Mouse (Mus musculus): ENCODE measurements around the gene Zbtb4.

Zbtb4 gene

DNA sequence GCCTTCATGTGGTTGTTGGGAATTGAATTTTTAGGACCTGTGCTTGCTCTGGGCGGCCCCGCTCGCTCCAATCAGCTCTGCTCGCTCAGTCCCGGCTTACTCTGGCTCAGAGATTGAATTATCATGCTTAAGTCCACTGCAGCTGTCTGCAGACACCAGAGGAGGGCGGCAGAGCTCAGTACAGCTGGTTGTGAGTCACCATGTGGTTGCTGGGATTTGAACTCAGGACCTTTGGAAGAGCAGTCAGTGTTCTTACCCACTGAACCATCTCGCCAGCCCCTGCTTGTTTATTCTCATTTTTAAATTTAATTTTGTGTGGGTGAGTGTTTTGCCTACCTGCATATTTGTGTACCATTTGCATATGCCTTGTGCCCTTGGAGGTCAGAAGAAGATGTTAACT lies 2.2 kb upstream of the Zbtb4 start:
- DNase-seq (ENCODE audit: low spot score in 2 of 2), result no peak

DNA sequence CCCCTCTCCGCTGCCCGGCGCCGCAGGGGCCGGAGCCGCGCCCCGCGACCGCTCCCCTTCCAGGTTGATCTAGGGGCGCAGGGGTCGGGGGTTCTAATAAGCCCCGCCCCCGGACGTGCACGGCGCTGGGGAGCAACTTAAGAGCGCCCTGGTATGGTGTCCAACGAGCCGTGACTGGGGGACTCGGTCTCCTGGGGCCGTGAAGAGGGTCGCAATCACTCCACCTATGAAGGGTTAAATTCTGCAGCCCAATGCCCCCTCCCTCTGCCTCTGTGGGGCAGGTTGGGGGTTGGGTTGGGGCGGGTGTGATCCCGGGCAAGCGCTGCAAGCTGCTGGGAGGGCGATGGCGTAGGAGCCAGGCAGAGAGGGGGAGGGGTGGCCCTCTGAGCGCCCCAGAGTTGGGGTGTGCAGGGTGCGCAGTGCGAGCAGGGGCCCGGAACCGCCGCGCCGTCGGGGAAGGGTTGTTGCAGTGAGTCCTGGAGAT lies 456 bp downstream of the Zbtb4 start:
- peak; percentile 64 to 72 for DNase-seq (ENCODE audit: low spot score in 2 of 2)

DNA sequence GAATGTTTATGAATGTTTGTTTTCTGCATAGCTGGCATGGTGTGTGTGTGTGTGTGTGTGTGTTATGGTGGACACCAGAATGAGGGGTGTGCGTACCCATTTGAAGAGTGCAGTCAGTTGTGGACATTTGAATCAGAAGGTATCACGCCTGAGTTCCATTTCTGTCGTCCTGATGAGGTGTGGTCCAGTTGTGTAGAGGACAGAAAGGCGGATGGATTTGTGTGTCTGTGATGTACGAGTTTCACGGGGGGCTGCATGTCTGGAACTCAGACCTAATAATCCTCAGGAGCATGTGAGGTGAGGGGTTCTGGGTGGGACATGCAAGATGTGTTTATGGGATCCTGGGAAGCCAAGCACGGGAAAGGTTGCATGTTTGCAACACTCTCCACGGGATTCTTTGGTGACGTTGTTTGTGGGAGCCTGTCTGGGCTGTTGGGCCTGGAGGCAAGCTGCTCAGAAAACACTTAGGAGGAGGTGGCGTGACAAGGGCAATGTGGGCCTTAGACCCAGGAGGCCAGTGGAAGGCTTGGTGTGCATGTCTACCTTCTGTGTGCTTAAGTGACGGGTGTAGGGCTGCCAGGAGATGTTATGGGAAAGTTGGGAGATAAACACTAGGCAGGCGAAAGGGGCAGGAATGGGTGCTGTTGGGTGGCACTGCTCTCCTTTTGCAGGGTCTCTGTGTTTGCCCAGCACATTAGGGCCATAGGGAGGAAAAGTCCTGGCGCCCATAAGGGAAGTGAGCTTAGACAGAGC lies 1.3 kb downstream of the Zbtb4 start:
- peak in 1 of 2 experiments; percentile 12 for DNase-seq (ENCODE audit: low spot score in 2 of 2)

DNA sequence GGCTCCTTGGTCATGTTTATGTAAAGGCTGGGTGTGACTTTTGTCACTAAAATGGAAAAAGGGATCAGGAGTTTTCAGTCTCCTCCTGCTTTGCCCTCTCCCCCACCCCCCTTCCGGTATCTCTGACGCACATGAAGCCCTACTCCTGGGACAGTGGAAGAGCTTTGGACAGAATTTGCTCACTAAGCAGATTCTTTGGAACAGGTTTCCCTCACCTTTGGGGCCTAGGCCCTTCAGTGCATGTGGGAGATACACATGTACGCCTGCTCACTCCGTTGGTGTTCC lies 1.9 kb downstream of the Zbtb4 start:
- no peak for DNase-seq (ENCODE audit: low spot score in 2 of 2)

GRCm38 (mm10) chr11:69774961-69775360 lies 9.2 kb downstream of the Zbtb4 start:
- no peak for DNase-seq (ENCODE audit: low spot score in 2 of 2)

DNA sequence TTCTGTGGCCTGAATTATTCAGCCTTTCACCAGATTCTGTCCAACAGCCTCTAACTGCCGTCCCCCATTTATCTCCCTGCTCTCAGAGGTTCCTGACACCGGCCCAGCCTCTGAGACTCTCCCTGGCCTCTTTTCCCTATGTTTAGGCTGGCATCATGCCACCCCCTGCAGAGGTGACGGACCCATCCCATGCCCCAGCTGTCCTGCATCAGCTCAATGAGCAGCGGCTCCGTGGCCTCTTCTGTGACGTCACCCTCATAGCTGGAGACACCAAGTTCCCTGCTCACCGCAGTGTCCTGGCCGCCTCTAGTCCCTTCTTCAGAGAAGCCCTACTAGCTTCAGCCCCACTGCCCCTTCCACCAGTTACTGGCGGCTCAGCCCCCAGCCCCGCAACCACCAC lies 10.0 kb downstream of the Zbtb4 start:
- DNase-seq (ENCODE audit: low spot score in 2 of 2), result no peak

DNA sequence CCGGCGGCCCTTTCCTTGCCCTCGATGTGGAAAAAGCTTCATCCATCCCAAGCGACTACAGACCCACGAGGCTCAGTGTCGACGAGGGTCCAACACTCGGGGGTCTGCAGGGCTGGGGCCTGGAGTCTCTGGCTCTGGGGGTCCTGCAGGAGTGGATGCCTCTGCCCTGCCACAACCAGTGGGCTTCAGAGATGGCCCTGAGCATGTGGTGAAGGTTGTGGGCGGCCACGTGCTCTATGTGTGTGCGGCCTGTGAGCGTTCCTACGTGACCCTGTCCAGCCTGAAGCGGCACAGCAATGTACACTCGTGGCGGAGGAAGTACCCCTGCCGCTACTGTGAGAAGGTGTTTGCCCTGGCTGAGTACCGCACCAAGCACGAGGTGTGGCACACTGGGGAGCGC lies 10.8 kb downstream of the Zbtb4 start:
- DNase-seq (ENCODE audit: low spot score in 2 of 2), result no peak

GRCm38 (mm10) chr11:69777504-69778257 lies 12.0 kb downstream of the Zbtb4 start:
- DNase-seq (ENCODE audit: low spot score in 2 of 2), result no peak

- DNase-seq (ENCODE audit: low spot score in 2 of 2), result no peak
Measured at GRCm38 (mm10) chr11:69778258-69778982, 12.7 kb downstream of the Zbtb4 start.

GRCm38 (mm10) chr11:69778985-69779384 lies 13.3 kb downstream of the Zbtb4 start:
- DNase-seq (ENCODE audit: low spot score in 2 of 2), result no peak

DNA sequence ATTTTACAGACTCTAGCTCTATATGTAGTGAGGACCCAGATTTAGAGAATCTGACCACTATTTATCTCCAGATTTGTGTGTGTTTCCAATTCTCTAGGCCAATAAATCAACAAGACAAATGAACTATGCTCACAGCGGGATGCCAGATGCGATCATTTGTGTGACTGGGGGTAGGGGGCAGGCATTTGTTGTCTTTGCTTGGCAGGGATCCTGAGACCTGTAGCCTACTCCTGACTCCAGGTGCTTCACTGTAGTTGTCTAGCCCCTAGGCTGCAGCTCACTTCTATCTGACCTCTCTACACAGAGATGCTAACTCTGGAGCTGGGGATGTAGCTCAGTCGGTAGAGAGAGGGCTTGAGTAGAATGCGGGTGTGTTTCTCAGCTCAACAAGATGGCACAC lies 16.1 kb downstream of the Zbtb4 start:
- DNase-seq (ENCODE audit: low spot score in 2 of 2), result no peak

DNA sequence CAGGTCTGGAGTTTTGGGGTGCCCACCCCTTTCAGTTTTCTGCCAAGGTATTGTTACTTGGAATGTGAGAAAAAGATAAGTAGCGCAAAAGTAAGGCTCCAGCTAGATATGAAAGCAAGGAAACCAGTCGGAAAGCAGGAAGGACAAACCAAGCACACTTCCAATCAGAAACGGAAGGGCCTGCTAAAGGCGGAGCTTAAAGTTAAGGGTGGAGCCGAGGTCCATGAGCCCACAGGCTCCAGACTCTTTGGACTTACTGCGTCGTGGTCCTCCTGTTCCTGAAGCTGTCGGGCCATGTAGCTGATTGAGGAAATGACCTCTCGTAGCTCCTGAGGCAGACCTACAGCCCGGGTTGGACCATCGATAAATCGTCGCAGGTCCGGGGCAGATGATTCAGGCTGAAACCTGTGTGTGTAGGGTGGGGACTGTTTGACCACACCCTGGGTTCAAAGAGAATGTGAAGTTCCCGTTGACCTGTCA lies 19.1 kb downstream of the Zbtb4 start:
- DNase-seq (ENCODE audit: low spot score in 2 of 2), result peak in 1 of 2 experiments; percentile 38

- DNase-seq (ENCODE audit: low spot score in 2 of 2), result no peak
Measured at GRCm38 (mm10) chr11:69787306-69787705, 21.6 kb downstream of the Zbtb4 start.

- DNase-seq (ENCODE audit: low spot score in 2 of 2), result no peak
Measured at GRCm38 (mm10) chr11:69789431-69789830, 23.7 kb downstream of the Zbtb4 start.

- DNase-seq (ENCODE audit: low spot score in 2 of 2), result no peak
Measured at GRCm38 (mm10) chr11:69791420-69791819, 25.7 kb downstream of the Zbtb4 start.

DNA sequence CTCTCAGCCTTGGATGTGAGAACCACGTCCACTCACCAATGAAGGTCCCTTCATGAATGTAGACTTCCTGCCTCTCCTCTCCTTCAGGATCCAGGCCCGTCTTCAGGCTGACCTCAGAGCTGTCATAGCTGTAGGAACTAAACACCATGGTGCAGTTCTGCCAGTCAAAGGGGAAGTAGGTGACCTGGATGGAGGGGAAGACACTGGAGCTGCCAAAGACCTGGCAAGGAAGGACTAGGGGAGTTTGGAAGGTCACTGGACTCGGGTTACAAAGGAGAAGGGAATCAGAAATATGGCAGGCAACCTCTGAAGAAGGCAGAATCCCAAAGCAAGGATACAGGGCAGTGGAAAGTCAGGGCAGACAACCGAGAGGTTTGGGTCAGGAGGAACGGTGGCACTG lies 27.7 kb downstream of the Zbtb4 start:
- DNase-seq (ENCODE audit: low spot score in 2 of 2), result no peak

DNA sequence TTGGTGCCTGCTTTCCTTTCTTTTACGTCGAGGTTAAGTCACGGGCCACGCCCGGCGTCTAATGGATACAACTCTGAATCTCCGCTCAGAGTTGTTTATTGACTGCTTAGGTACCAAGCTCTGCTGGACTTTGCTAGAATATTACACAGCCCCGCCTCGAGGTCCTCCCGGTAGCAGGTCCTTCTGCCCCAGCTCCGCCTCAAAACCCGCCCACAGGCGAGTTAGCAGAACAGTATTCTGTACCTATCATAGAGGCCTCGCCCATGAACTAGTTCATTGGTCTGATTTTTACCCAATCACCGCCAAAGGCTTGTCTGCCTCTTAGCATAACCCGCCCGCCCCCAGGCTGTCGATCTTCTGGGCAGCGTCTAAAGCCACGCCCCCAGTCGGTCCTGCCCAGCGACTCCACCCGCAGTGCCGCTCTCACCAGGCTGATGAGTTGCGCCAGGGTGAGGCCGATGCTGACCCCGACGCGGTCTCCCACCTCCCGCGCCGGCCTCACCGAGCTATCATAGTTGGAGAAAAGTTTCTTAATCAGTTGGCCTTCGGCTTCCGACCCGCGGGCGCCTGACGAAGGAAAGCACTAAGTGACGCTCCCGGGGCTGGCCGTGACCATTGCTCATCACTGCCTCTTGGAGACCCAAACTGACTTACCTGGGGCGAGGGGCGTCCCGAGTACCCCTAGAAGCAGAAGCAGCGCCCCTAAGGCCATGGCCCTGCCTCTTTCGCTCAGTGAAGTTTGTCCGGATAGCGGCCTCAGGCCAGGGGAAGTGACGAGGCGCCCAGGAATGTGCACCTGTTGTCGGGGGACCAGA lies 29.7 kb downstream of the Zbtb4 start, which contains the start of gene Chrnb1:
Gene Chrnb1 (minus strand): TSS at position 776 of the 815 bp plus-strand sequence.
- DNase-seq (ENCODE audit: low spot score in 2 of 2), result peak; percentile 80 to 92

DNA sequence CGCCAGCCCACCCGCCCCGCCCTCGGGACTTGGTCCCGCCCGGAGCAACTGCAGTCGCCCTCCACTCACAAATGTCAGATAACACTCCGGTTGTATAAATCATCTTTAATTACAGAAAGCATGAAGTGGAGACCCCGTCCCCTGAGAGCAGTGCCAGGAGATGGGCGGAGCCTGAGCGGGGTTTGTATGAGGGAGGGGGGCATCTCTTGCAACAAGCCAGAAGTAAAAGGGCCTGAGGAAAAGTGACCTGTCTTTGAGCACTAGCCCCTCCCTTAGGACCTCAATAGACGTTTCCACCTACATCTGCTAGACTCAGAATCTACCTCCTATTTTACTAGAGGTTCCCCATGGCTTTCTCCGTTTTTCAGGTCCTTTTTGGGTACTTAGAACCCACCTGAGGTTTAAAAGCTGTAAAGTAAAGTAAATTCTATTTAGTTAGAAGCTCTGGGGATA lies 30.3 kb downstream of the Zbtb4 start:
- no peak for DNase-seq (ENCODE audit: low spot score in 2 of 2)

- no peak for DNase-seq (ENCODE audit: low spot score in 2 of 2)
Measured at GRCm38 (mm10) chr11:69797924-69798323, 32.2 kb downstream of the Zbtb4 start.

- no peak for DNase-seq (ENCODE audit: low spot score in 2 of 2)
Measured at GRCm38 (mm10) chr11:69799394-69800137, 33.9 kb downstream of the Zbtb4 start.

GRCm38 (mm10) chr11:69800138-69800391 lies 34.4 kb downstream of the Zbtb4 start:
- no peak for DNase-seq (ENCODE audit: low spot score in 2 of 2)
